Mouse (Mus musculus): ENCODE measurements around the gene Cryzl2.

The Cryzl2 gene

DNA sequence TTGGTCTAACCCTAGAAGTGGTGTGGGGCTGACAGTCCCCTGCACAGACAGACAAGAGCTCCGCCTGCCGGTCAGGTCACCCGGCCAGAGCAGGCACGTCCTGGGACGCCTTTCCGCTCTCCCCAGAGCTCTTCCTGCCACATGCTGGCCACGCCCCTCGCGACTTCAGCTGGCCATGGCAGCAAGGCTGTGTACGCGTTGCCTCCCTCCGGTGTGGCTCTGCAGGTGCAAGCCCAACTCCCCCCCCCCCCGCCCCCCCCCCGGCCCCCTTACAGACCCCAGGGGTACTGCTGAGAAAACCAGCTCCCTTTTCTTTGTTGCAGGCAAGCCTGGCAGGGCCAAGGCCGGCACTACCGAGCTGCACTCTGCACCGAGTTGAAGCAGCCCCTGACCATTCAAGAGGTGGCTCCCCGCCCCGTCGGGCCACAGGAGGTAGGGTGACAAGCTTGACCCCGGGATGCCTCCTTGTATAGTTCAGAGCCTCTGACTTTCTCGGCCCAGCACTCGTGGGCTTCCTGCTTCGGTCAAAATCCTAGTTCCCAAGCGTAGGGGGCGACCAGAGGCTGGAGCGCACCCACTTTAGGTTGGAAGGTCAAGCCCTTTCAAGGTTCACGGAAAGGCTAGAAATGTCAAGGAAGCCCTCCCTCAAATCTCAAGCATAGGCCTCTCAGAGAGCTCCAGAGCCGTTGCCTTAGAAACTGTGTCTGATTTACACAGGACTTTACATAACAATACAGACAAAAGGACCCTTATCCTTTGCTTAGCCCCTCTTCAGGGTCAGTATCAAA is at the start of gene Cryzl2:
Gene Cryzl2, plus strand, starts transcription at position 157 of the 788 bp plus-strand sequence.
- DNase-seq (ENCODE audit: low spot score in 2 of 2) = no peak

- no peak for DNase-seq (ENCODE audit: low spot score in 2 of 2)
These were observed 48.7 kb upstream of the Cryzl2 start for GRCm38 (mm10) chr1:157409648-157410047.

DNA sequence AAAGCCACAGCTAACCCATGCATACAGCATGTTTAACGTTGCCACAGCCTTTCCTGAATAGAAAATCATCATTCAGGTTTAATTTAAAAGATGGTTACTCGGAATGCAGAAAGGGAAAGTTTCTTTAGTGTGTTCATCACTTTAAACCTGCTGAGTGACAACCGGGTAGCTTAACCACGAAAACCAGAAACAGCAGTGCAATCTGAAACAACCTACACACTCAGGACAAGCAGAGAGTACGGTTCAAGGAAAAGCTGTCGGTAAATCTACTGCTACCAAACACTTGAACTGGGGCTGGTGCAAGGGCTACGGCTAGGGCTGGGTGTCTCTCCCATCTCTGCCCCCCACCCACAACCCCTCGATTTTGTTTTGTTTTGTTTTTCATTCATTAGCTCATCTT is 47.4 kb upstream of the Cryzl2 start:
- DNase-seq (ENCODE audit: low spot score in 2 of 2) = no peak

GRCm38 (mm10) chr1:157411341-157411710 is 47.1 kb upstream of the Cryzl2 start:
- no peak for DNase-seq (ENCODE audit: low spot score in 2 of 2)

GRCm38 (mm10) chr1:157411711-157412380 is 46.5 kb upstream of the Cryzl2 start:
- peak; percentile 52 to 58 for DNase-seq (ENCODE audit: low spot score in 2 of 2)

DNA sequence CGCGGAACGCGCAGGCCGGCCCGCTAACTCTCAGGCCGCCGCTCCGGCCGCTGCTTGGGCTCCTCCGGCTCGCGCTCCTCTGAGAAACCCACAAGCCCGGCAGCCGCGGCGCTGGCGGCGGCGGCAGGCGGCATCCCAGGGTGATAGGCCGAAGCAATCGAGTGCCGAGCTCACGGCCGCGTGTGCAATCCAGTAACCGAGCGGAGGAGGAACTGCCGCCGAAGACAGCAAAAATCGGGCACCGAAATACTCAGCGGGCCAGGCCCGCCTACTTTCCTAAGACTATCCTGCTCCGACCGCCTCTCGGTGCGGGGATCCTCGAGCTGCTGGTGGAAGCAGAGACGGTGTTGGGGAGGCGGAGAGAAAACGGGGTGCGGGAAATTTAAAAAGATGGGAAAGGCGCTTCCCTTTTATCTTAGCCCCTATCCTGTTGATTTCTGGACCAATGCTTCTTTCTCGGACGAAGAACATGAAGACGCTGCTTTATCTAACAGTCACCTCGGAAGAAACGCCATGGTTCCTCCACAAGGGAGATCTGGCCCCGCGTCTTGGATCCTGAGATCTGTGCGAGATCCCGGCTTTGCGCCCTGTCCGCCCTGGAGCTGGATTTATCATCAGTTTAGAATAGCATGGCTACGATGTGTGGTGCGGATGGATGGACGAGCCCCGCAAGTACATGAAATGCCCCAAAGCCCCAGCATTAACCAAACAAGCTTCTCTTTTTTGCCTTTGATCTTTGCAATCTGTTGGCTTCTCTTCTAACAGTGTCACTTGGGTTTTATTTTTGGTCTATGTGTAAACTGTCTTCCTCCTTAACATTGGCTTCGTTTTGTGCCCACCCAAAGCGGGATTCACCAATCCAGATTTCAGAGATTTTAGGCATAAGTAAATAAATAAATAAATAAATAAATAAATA is 45.7 kb upstream of the Cryzl2 start, which contains the start of gene Rasal2:
Gene Rasal2, minus strand, starts transcription at position 142 of the 916 bp plus-strand sequence.
- peak; percentile 93 to 97 for DNase-seq (ENCODE audit: low spot score in 2 of 2)

GRCm38 (mm10) chr1:157415771-157416170 is 42.6 kb upstream of the Cryzl2 start:
- DNase-seq (ENCODE audit: low spot score in 2 of 2) = no peak

DNA sequence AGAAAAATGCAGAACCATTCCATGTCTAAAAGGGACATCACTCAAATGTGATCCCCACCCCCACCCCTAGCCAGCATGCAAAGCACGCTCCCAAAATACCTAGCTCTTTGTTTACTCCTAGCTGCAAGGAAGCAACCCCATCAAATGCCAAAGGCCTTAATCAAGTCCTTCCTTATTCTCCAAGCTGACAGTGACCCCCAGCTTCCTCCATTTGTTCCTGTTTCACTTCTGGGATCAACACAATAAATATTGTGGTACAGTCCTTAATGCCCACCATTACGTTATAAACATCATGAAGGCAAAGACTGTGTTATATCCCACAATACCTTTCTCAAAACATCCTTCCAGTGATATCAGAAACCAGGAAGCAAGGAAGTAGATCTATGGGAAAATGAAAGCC is 41.7 kb upstream of the Cryzl2 start:
- DNase-seq (ENCODE audit: low spot score in 2 of 2) = no peak

DNA sequence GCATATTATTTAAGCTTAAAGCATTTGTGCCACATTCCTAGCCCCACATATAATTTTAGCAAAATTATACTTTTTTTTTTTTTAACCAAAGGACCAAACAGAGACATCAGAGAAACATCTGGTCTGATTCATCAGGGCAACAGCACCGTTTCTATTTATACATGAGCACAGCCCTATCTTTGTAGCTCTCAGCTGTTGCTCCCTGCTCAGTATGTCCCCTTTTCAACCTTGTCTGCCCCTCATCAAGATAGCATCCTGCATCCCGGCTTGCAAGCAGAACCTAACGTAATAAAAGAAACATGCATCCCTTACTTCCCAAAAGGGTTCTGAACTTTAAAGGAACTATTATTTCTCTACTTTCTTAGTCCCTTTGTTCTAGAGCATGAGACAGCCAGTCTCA is 41.0 kb upstream of the Cryzl2 start:
- no peak for DNase-seq (ENCODE audit: low spot score in 2 of 2)

- no peak for DNase-seq (ENCODE audit: low spot score in 2 of 2)
These were observed 40.5 kb upstream of the Cryzl2 start for GRCm38 (mm10) chr1:157417861-157418260.

DNA sequence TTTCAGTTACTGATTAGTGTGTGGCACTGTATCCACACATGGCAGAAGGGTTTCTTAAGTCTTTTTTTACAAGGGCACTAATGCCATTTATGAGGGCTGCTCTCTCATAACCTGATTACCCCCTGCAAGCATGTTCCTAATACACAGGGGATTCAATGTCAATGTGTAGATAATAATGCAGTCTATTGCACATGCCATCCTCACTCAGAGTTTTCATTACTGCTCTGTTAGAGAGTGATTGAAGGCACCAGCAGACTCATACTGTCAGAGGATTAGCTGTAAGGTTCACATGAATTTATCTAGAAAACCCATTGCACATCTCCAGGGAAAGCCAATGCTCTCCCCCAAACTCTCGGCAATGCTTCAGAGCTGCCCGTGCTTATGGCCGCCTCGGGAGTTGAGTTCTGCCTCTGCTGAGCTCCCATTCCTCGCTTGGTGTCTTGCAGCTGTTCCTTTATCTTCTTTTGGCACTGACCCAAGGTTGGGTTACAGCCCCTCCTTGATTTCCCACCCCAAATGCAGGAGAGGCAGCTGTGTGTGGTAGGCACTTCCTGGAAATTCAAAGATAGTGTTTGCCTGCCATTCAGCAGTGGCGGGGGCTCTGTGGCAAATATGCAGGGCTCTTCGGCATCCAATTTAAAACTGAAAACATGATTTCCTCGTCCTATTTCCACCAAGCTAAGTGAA is 32.5 kb upstream of the Cryzl2 start:
- DNase-seq (ENCODE audit: low spot score in 2 of 2) = no peak

GRCm38 (mm10) chr1:157426933-157427332 is 31.4 kb upstream of the Cryzl2 start:
- DNase-seq (ENCODE audit: low spot score in 2 of 2) = no peak

DNA sequence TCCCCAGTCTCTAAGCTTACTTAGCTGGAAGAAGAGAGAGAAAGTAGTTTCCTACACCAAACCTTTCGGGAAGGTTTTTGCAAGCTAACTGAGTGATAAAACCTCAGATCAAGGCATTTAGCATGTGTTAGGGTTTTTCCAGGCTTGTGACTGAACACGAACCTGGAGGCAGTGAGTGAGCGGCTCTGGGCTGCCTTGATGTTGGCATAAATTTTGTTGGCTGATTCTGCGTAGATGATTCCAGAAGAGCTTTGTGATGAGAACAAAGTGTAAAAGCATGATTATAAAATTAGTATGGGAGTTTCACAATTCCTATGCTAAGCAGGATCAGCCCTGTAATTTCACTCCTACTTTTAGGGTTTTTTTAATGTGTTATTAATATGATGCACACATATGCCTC is 30.8 kb upstream of the Cryzl2 start:
- peak in 1 of 2 experiments; percentile 49 for DNase-seq (ENCODE audit: low spot score in 2 of 2)

DNA sequence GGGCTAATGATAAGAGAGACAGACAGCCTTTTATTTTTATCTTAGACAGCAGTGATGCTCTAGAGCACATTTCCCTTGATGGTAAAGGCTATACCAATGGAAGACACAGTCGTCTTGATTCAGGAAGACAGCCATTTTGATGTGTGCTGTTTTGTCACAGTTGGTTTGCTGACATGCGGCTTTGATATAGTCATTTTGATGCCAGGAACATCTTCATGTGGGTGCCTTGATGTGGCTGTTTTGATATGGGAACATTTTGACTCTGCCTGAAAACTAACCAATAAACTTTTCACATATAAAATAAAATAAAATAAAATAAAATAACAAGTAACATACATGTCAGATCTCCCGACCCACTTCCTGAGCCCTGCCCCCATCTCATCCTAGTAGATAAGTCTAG is 30.0 kb upstream of the Cryzl2 start:
- DNase-seq (ENCODE audit: low spot score in 2 of 2) = no peak

- DNase-seq (ENCODE audit: low spot score in 2 of 2) = peak in 1 of 2 experiments; percentile 50
These were observed 25.1 kb upstream of the Cryzl2 start for GRCm38 (mm10) chr1:157433316-157433715.

- DNase-seq (ENCODE audit: low spot score in 2 of 2) = no peak
These were observed 24.0 kb upstream of the Cryzl2 start for GRCm38 (mm10) chr1:157434404-157434803.

DNA sequence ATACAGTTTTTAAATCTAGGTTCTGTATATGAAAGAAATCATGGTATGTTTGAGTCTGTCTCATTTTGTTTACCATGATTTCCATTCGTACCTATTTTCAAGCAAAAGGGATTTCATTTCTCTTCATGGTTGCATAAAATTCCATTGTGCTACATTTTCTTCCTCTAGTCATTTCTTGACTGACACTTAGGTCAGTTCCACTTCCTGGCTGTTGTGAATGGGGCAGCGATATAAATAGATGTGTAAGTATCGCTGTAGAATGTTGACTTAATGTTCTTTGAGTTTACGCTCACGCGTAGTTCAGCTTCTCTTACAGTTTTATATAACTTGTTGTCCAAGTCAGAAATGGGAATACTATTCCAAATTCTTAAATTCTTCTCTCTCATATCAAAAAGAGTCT is 22.5 kb upstream of the Cryzl2 start:
- no peak for DNase-seq (ENCODE audit: low spot score in 2 of 2)

- no peak for DNase-seq (ENCODE audit: low spot score in 2 of 2)
These were observed 20.1 kb upstream of the Cryzl2 start for GRCm38 (mm10) chr1:157438290-157438689.

GRCm38 (mm10) chr1:157439101-157439500 is 19.3 kb upstream of the Cryzl2 start:
- no peak for DNase-seq (ENCODE audit: low spot score in 2 of 2)

GRCm38 (mm10) chr1:157439973-157440641 is 18.3 kb upstream of the Cryzl2 start:
- no peak for DNase-seq (ENCODE audit: low spot score in 2 of 2)
